Mouse (Mus musculus): ENCODE data around the gene Pdp2. TPM values are rescaled to one million over a fixed set of nuclear protein-coding genes. Genes with fewer than 3 reads are reported as not detected.

Gene Pdp2
- polyA plus RNA-seq, 1 experiment: 6.9 TPM

DNA sequence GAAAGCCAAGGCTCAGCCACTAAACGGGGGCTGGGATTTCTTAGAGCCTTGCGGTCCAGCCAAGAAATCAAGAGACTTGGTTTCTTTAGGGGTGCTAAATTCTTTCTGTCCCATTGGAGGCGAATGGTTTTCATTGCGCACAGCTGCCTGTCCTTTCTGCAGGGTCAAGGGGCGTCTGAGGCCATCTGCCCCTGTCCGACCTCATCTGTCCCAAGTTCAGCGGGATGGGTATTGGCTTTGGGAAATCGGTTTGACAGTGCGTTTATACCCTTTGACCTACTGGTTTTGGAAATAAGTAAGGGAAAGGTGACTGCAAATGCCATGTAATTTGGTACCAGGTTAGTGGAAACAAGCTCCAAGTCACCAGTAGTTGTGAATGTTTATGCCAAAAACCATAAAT lies 605 bp downstream of the Pdp2 start:
- TF ChIP-seq POLR2A (IDR thresholded peaks at IDR 0.05; ENCODE audit: borderline replicate concordance, insufficient read depth, low read length) (no peak), CTCF (IDR thresholded peaks at IDR 0.05; ENCODE audit: borderline replicate concordance, insufficient read depth, low read depth, low read length) (no peak)
- peak overlapping the region; percentile 67 for H3K27ac ChIP-seq (ENCODE audit: insufficient read depth, low read length)
- 3% methylated on average over 9 of the region's 9 CpGs for WGBS
- H3K4me3 ChIP-seq (replicated peaks; ENCODE audit: insufficient read depth, low read depth, low read length): peak overlapping the region; percentile 78
- H3K4me1 ChIP-seq (ENCODE audit: control insufficient read depth, insufficient read depth, low read length): no peaks in the 10 kb centered on the region
- no peak for DNase-seq
- no peaks in the 10 kb centered on the region for H3K27me3 ChIP-seq (ENCODE audit: control insufficient read depth, insufficient read depth, low read length)

DNA sequence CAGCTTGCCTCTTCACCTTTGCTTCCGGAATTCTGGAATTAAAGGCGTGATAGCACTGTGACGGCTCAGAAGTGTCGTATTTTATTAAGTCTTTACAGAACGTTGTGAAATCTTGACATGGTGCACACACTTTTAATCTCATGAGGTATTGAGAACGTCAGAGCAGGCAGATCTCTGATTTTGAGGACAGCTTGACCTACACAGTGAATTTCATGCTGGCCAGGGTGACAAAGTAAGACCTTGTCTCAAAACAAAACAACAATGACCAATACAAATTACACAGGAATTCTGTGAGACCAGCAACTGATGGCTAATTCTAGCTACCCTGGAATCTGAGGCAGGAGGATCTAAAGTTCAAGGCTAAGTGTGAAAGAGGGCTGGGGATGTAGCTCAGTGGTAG lies 1.3 kb downstream of the Pdp2 start:
- 78% methylated on average over 6 of the region's 6 CpGs for WGBS
- DNase-seq: no peak
- H3K27me3 ChIP-seq (ENCODE audit: control insufficient read depth, insufficient read depth, low read length): no peaks in the 10 kb centered on the region

DNA sequence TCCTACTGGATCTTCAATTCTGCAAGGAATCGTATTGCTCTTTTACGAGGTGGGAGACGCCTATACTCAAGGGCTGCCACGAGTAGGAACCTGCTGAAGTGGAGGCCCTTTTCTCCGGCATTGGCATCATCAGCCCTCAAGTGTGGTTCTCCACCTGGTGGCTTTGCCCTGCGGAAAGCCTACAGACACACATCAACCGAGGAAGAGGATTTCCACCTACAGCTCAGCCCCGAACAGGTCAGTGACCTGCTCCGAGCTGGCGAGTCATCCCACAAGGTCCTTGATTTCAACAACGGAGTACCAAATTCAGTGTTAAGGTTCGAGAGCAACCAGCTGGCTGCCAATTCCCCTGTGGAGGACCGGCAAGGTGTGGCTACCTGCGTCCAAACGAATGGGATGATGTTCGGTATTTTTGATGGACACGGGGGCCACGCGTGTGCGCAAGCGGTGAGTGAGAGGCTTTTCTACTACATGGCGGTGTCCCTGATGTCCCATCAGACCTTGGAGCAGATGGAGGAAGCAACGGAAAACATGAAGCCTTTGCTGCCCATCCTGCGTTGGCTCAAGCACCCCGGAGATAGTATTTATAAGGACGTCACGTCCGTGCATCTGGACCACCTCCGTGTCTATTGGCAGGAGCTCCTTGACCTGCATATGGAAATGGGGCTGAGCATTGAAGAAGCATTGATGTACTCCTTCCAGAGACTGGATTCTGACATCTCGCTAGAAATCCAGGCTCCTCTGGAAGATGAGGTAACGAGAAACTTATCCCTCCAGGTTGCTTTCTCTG lies 2.5 kb downstream of the Pdp2 start:
- WGBS: 92% methylated on average over 31 of the region's 31 CpGs
- no peaks in the 10 kb centered on the region for H3K27me3 ChIP-seq (ENCODE audit: control insufficient read depth, insufficient read depth, low read length)
- no peaks in the 10 kb centered on the region for H3K4me1 ChIP-seq (ENCODE audit: control insufficient read depth, insufficient read depth, low read length)
- DNase-seq: no peak
- H3K4me3 ChIP-seq (replicated peaks; ENCODE audit: insufficient read depth, low read depth, low read length): no peak overlapping the region
- TF ChIP-seq CTCF (IDR thresholded peaks at IDR 0.05; ENCODE audit: borderline replicate concordance, insufficient read depth, low read depth, low read length) (no peak), POLR2A (IDR thresholded peaks at IDR 0.05; ENCODE audit: borderline replicate concordance, insufficient read depth, low read length) (no peak)
- H3K27ac ChIP-seq (ENCODE audit: insufficient read depth, low read length): no peak overlapping the region

More for the DNA sequence above, 1.3 kb downstream of the Pdp2 start:
- TF ChIP-seq POLR2A (IDR thresholded peaks at IDR 0.05; ENCODE audit: borderline replicate concordance, insufficient read depth, low read length) (no peak), CTCF (IDR thresholded peaks at IDR 0.05; ENCODE audit: borderline replicate concordance, insufficient read depth, low read depth, low read length) (no peak)
- Histone ChIP-seq H3K4me1 (ENCODE audit: control insufficient read depth, insufficient read depth, low read length) (no peaks in the 10 kb centered on the region), H3K4me3 (replicated peaks; ENCODE audit: insufficient read depth, low read depth, low read length) (no peak overlapping the region), H3K27ac (ENCODE audit: insufficient read depth, low read length) (no peak overlapping the region)

DNA sequence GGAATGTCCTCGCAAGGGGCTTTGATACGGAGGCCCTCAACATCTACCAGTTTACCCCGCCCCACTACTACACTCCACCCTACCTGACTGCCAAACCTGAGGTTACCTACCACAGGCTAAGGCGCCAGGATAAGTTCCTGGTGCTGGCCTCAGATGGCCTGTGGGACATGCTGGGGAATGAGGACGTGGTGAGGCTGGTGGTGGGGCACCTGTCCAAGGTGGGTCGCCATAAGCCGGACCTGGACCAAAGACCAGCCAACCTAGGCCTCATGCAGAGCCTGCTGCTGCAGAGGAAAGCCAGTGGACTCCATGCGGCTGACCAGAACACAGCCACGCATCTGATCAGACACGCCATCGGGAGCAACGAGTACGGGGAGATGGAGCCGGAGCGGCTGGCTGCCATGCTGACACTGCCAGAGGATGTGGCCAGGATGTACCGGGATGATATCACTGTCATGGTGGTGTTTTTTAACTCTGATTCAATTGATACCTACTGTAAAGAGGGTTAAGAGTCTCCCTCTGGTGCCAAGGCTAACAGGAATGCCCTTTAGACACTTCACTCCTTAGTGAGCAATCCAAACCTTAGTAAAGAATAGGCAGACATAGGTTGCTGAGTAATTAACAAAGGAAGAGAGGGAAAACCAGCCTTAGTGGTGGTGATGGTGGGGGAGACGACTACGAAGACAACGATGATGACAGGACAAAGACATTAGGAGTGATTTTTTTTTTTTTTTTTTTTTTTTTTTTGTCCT lies 3.5 kb downstream of the Pdp2 start:
- H3K27me3 ChIP-seq (ENCODE audit: control insufficient read depth, insufficient read depth, low read length): no peaks in the 10 kb centered on the region
- H3K4me1 ChIP-seq (ENCODE audit: control insufficient read depth, insufficient read depth, low read length): no peaks in the 10 kb centered on the region
- no peak overlapping the region for H3K4me3 ChIP-seq (replicated peaks; ENCODE audit: insufficient read depth, low read depth, low read length)
- WGBS: 89% methylated on average over 19 of the region's 19 CpGs
- TF ChIP-seq CTCF (IDR thresholded peaks at IDR 0.05; ENCODE audit: borderline replicate concordance, insufficient read depth, low read depth, low read length) (no peak), POLR2A (IDR thresholded peaks at IDR 0.05; ENCODE audit: borderline replicate concordance, insufficient read depth, low read length) (no peak)
- H3K27ac ChIP-seq (ENCODE audit: insufficient read depth, low read length): no peak overlapping the region
- DNase-seq: no peak

DNA sequence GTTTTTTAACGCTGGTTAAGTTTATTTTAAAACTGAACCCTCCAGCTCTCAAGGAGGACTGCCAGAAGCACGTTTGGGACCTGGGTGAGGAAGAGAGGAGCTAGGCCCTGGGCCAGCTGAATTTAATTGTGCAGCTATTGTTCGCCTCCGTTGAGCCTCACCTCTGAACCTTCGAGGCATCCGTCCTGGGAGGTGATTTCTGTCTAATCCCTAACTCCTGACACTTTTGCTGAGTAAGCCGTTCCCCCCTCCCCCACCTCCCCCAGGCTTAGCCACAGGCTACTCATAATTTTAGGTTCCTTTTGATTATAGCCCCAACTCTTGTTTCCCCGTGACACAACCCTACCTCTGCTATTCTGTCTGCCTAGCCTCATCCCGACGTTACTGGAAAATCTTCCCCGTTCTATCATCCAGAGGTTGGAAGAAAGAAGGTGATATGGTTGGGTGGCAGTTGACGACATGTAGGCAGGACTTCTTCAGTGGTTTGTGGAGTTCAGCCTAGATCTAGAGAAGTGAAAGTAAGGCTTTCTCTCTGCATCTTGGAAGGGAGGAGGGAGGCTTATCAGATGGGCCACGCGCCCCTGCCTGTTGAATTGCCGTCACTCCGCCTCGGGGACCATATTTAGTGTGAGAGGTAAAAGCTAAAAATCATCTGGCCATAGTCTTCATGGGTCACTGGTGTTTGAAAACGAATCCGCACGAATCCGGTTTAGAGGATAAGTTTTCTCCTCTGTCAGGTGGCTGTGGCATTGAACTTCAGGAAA lies 4.7 kb downstream of the Pdp2 start:
- no peaks in the 10 kb centered on the region for H3K27me3 ChIP-seq (ENCODE audit: control insufficient read depth, insufficient read depth, low read length)
- WGBS: 85% methylated on average over 21 of the region's 21 CpGs
- no peak overlapping the region for H3K27ac ChIP-seq (ENCODE audit: insufficient read depth, low read length)
- DNase-seq: no peak
- no peaks in the 10 kb centered on the region for H3K4me1 ChIP-seq (ENCODE audit: control insufficient read depth, insufficient read depth, low read length)
- no peak overlapping the region for H3K4me3 ChIP-seq (replicated peaks; ENCODE audit: insufficient read depth, low read depth, low read length)
- TF ChIP-seq CTCF (IDR thresholded peaks at IDR 0.05; ENCODE audit: borderline replicate concordance, insufficient read depth, low read depth, low read length) (no peak), POLR2A (IDR thresholded peaks at IDR 0.05; ENCODE audit: borderline replicate concordance, insufficient read depth, low read length) (no peak)

DNA sequence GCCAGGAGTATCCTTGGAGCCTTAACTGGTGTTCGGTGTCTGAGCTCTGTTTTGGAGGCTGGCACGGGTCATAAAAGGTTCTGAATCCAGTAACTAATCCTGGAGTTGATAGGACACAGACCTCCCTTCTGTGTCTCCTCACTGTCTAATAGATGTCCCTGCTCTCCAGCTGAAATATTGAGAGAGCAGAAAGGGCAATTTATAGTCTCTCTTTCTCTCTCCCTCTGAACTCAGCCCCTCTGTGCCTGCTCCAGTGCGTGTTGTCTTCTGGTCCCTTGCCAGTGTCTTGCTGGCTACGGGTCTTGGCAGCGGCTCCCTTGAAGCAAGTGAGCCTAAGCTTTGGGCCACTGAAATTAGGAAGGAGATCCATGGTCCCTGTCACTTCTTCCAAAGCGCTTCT lies 6.4 kb downstream of the Pdp2 start:
- Histone ChIP-seq H3K27ac (ENCODE audit: insufficient read depth, low read length) (no peak overlapping the region), H3K4me3 (replicated peaks; ENCODE audit: insufficient read depth, low read depth, low read length) (no peak overlapping the region), H3K27me3 (ENCODE audit: control insufficient read depth, insufficient read depth, low read length) (no peaks in the 10 kb centered on the region), H3K4me1 (ENCODE audit: control insufficient read depth, insufficient read depth, low read length) (no peaks in the 10 kb centered on the region)
- DNase-seq: no peak
- TF ChIP-seq CTCF (IDR thresholded peaks at IDR 0.05; ENCODE audit: borderline replicate concordance, insufficient read depth, low read depth, low read length) (no peak), POLR2A (IDR thresholded peaks at IDR 0.05; ENCODE audit: borderline replicate concordance, insufficient read depth, low read length) (no peak)
- 22% methylated on average over 6 of the region's 6 CpGs for WGBS

DNA sequence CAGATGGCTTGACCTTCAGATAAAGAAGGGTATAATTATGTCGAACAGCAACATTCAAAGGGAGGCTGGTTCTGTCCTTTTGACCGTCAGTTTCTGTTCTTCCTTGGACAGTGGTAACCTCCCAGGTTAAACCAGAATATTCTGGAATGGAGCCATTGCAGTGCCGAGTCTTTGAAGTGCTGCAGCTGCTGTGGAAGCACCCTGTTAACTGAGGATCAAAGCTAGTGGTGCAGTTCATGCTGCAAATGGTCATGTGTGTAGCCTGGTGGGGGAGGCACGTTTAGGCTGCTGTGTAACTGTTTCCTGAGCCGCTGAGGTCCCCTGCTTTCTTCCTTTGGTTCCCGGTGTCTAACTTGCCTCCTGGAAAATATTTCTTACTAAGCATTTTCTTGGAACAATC lies 7.2 kb downstream of the Pdp2 start:
- no peak overlapping the region for H3K27ac ChIP-seq (ENCODE audit: insufficient read depth, low read length)
- DNase-seq: no peak
- H3K4me1 ChIP-seq (ENCODE audit: control insufficient read depth, insufficient read depth, low read length): no peaks in the 10 kb centered on the region
- no peak for TF ChIP-seq POLR2A (IDR thresholded peaks at IDR 0.05; ENCODE audit: borderline replicate concordance, insufficient read depth, low read length)
- no peak for TF ChIP-seq CTCF (IDR thresholded peaks at IDR 0.05; ENCODE audit: borderline replicate concordance, insufficient read depth, low read depth, low read length)
- H3K27me3 ChIP-seq (ENCODE audit: control insufficient read depth, insufficient read depth, low read length): no peaks in the 10 kb centered on the region
- 60% methylated on average over 6 of the region's 6 CpGs for whole genome bisulfite sequencing
- no peak overlapping the region for H3K4me3 ChIP-seq (replicated peaks; ENCODE audit: insufficient read depth, low read depth, low read length)

Measured in cerebellum, adult 2 months (tissue).